Mouse (Mus musculus): Measurements from ENCODE around the gene Zfp286. TPM values are rescaled to one million over a fixed set of nuclear protein-coding genes. Genes with fewer than 3 reads are reported as not detected.

Zfp286 gene
- polyA plus RNA-seq, 1 experiment from 2014 or later = 33.6 TPM

DNA sequence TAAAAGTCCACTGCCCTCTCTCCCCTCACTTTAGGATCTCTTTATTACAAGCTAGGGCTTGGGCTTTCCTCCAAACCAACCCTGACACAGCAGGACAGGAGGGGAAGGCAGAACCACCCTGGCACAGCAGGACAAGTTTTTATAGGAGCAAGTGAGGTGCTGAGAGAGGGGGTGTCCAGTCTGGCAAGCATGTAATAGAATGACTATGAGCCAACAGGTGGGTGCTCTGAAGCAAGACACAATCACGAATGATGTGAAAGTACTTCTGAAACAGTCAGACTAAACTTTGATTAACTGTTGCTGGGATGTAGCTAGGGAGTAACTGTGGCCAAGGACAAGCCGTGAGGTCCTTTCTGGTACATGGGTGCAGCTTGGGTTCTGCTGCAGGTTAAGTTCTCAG, 83.1 kb downstream of the Zfp286 start:
- 94% methylated on average over 2 of the region's 2 CpGs for WGBS
- Histone ChIP-seq H3K4me2 (ENCODE audit: low read length) (no peak overlapping the region), H3K27me3 (replicated peaks; ENCODE audit: control insufficient read depth, insufficient read depth, low read length) (no peaks in the 10 kb centered on the region), H3K9me3 (replicated peaks; ENCODE audit: control insufficient read depth, low read length) (no peaks in the 10 kb centered on the region), H3K9ac (ENCODE audit: low read length) (no peak overlapping the region), H3K4me3 (ENCODE audit: low read depth, low read length) (no peak overlapping the region), H3K27ac (ENCODE audit: low read depth, low read length) (no peak overlapping the region), H3K4me1 (ENCODE audit: control insufficient read depth, insufficient read depth, low read length) (no peaks in the 10 kb centered on the region), H3K36me3 (ENCODE audit: control insufficient read depth, insufficient read depth, low read length) (peaks cover 24% of the 10 kb centered on the region)
- no peak for ATAC-seq
- no peak for DNase-seq (ENCODE audit: low spot score)

Other genes starting within 250 kb of the Zfp286 start
- gene Ubb, start 238.3 kb downstream of the Zfp286 start, polyA plus RNA-seq (2014; fragmentation: Nextera tagmentation; extraction: Ambion mirVana) = 5,294 and 5,616 TPM in 2 replicates
- 13.2 and 17.0 TPM in 2 replicates for gene Trpv2, start 215.0 kb downstream of the Zfp286 start, polyA plus RNA-seq (2014; fragmentation: Nextera tagmentation; extraction: Ambion mirVana)
- gene Lrrc75a, start 140.9 kb downstream of the Zfp286 start, polyA plus RNA-seq (2014; fragmentation: Nextera tagmentation; extraction: Ambion mirVana) = 9.6 and 9.9 TPM in 2 replicates
- gene Mmgt2, start 140.8 kb downstream of the Zfp286 start, polyA plus RNA-seq (2014; fragmentation: Nextera tagmentation; extraction: Ambion mirVana) = 27.4 and 29.7 TPM in 2 replicates
- 15.3 and 20.8 TPM in 2 replicates for gene Zfp287, start 57.6 kb downstream of the Zfp286 start, polyA plus RNA-seq (2014; fragmentation: Nextera tagmentation; extraction: Ambion mirVana)
- not detected in 2 replicates for gene Gm10428, start 36.4 kb downstream of the Zfp286 start, polyA plus RNA-seq (2014; fragmentation: Nextera tagmentation; extraction: Ambion mirVana)
- gene Trim16, start 30.8 kb upstream of the Zfp286 start, polyA plus RNA-seq (2014; fragmentation: Nextera tagmentation; extraction: Ambion mirVana) = 2.7 and 4.1 TPM in 2 replicates
- 0.20 and 0.21 TPM in 2 replicates for gene Fbxw10, start 57.6 kb upstream of the Zfp286 start, polyA plus RNA-seq (2014; fragmentation: Nextera tagmentation; extraction: Ambion mirVana)
- 55.7 and 61.1 TPM in 2 replicates for gene Tvp23b, start 90.0 kb upstream of the Zfp286 start, polyA plus RNA-seq (2014; fragmentation: Nextera tagmentation; extraction: Ambion mirVana)
- not detected in 2 replicates for gene Cdrt4, start 161.7 kb upstream of the Zfp286 start, polyA plus RNA-seq (2014; fragmentation: Nextera tagmentation; extraction: Ambion mirVana)